Mouse (Mus musculus): Measurements from ENCODE around the gene Bcan. TPM values are rescaled to one million over a fixed set of nuclear protein-coding genes. Genes with fewer than 3 reads are reported as not detected.

The Bcan gene
- polyA plus RNA-seq, 1 experiment from 2014 or later, result 0.06 TPM

DNA sequence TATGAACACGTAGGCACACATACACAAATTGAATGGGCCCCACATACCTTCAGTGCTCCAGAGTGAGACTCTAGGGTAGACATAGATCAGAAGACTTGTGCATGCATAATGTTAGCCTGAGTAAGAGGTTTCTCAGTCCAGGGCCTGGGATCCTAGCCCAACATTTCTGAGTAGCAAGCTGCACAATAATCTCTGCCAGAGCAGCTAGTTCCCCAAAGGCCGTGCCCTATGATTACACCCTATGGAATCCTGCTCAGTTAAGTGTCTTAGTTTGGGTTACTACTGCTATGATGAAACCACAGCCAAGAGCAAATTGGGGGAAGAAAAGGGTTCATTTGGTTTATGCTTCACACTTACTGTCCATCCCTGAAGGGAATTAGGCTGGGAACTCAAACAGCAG, 57.6 kb downstream of the Bcan start:
- WGBS, result 89% methylated on average over 2 of the region's 2 CpGs
- H3K4me2 ChIP-seq (ENCODE audit: low read depth, low read length), result no peak overlapping the region
- no peak for DNase-seq (ENCODE audit: low spot score)
- H3K27me3 ChIP-seq (ENCODE audit: control insufficient read depth, insufficient read depth, low read length), result no peaks in the 10 kb centered on the region
- no peak for ATAC-seq (replicated peaks; ENCODE audit: insufficient number of reproducible peaks, low FRiP score, low TSS enrichment, low read depth)
- H3K4me3 ChIP-seq (ENCODE audit: low read depth, low read length), result no peak overlapping the region
- no peak overlapping the region for H3K9ac ChIP-seq (replicated peaks; ENCODE audit: low read length)
- peaks cover 9% of the 10 kb centered on the region for H3K36me3 ChIP-seq (replicated peaks; ENCODE audit: control insufficient read depth, insufficient read depth, low read depth, low read length)
- peaks cover 28% of the 10 kb centered on the region for H3K4me1 ChIP-seq (ENCODE audit: control insufficient read depth, insufficient read depth, low read length)
- H3K27ac ChIP-seq (replicated peaks; ENCODE audit: low read depth, low read length), result no peak overlapping the region
- no peaks in the 10 kb centered on the region for H3K9me3 ChIP-seq (replicated peaks; ENCODE audit: control insufficient read depth, low read length)

DNA sequence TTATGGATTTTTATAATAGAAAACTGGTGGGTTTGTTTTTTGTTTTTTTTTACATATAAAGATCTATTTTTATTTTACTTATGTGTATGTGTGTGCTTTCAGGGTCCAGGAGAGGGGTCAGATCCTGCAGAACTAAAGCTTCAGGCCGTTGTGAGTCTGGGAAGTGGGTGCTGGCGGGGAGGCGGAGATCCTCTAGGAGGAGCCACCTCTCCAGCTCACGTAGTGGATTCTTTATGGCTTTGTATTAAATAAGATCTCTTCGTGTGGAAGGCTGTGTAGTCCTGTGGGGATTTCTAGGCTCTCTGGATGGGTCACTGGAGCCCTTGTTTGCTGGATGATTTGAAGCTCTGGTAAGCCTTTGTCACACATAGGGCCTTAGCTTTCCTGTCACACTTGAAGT, 59.4 kb downstream of the Bcan start:
- no peak for DNase-seq (ENCODE audit: low spot score)
- Histone ChIP-seq H3K27ac (replicated peaks; ENCODE audit: low read depth, low read length) (no peak overlapping the region), H3K9ac (replicated peaks; ENCODE audit: low read length) (no peak overlapping the region), H3K4me2 (ENCODE audit: low read depth, low read length) (no peak overlapping the region), H3K4me1 (ENCODE audit: control insufficient read depth, insufficient read depth, low read length) (peaks cover 12% of the 10 kb centered on the region), H3K4me3 (ENCODE audit: low read depth, low read length) (no peak overlapping the region), H3K36me3 (replicated peaks; ENCODE audit: control insufficient read depth, insufficient read depth, low read depth, low read length) (peaks cover 9% of the 10 kb centered on the region), H3K27me3 (ENCODE audit: control insufficient read depth, insufficient read depth, low read length) (no peaks in the 10 kb centered on the region), H3K9me3 (replicated peaks; ENCODE audit: control insufficient read depth, low read length) (no peaks in the 10 kb centered on the region)
- ATAC-seq (replicated peaks; ENCODE audit: insufficient number of reproducible peaks, low FRiP score, low TSS enrichment, low read depth), result no peak
- 69% methylated on average over 5 of the region's 5 CpGs for WGBS

Other genes starting within 250 kb of the Bcan start
- 7.4 and 8.1 TPM in 2 replicates for gene Ntrk1, start 205.1 kb downstream of the Bcan start, polyA plus RNA-seq (2014; fragmentation: Nextera tagmentation; extraction: Ambion mirVana)
- gene Insrr, start 203.3 kb downstream of the Bcan start, polyA plus RNA-seq (2014; fragmentation: Nextera tagmentation; extraction: Ambion mirVana), result 0.86 and 0.94 TPM in 2 replicates
- gene Pear1, start 175.9 kb downstream of the Bcan start, polyA plus RNA-seq (2014; fragmentation: Nextera tagmentation; extraction: Ambion mirVana), result 4.4 and 7.7 TPM in 2 replicates
- gene Sh2d2a, start 153.5 kb downstream of the Bcan start, polyA plus RNA-seq (2014; fragmentation: Nextera tagmentation; extraction: Ambion mirVana), result not detected in 2 replicates
- gene Prcc, start 114.6 kb downstream of the Bcan start, polyA plus RNA-seq (2014; fragmentation: Nextera tagmentation; extraction: Ambion mirVana), result 21.5 and 21.7 TPM in 2 replicates
- gene Hdgf, start 93.9 kb downstream of the Bcan start, polyA plus RNA-seq (2014; fragmentation: Nextera tagmentation; extraction: Ambion mirVana), result 269 and 289 TPM in 2 replicates
- gene Mrpl24, start 80.7 kb downstream of the Bcan start, polyA plus RNA-seq (2014; fragmentation: Nextera tagmentation; extraction: Ambion mirVana), result 73.6 and 79.3 TPM in 2 replicates
- 51.5 and 52.3 TPM in 2 replicates for gene Isg20l2, start 69.9 kb downstream of the Bcan start, polyA plus RNA-seq (2014; fragmentation: Nextera tagmentation; extraction: Ambion mirVana)
- gene Rrnad1, start 69.5 kb downstream of the Bcan start, polyA plus RNA-seq (2014; fragmentation: Nextera tagmentation; extraction: Ambion mirVana), result 13.5 and 16.0 TPM in 2 replicates
- 626 and 642 TPM in 2 replicates for gene Crabp2, start 51.6 kb downstream of the Bcan start, polyA plus RNA-seq (2014; fragmentation: Nextera tagmentation; extraction: Ambion mirVana)
- 15.1 and 16.2 TPM in 2 replicates for gene Nes, start 29.2 kb downstream of the Bcan start, polyA plus RNA-seq (2014; fragmentation: Nextera tagmentation; extraction: Ambion mirVana)
- 0.32 TPM in 1 of 2 replicates, not detected in the other for gene Hapln2, start 27.4 kb upstream of the Bcan start, polyA plus RNA-seq (2014; fragmentation: Nextera tagmentation; extraction: Ambion mirVana)
- 34.7 and 37.8 TPM in 2 replicates for gene Gpatch4, start 42.9 kb upstream of the Bcan start, polyA plus RNA-seq (2014; fragmentation: Nextera tagmentation; extraction: Ambion mirVana)
- 157 and 169 TPM in 2 replicates for gene Naxe, start 58.3 kb upstream of the Bcan start, polyA plus RNA-seq (2014; fragmentation: Nextera tagmentation; extraction: Ambion mirVana)
- gene Ttc24, start 78.1 kb upstream of the Bcan start, polyA plus RNA-seq (2014; fragmentation: Nextera tagmentation; extraction: Ambion mirVana), result 0.08 and 0.11 TPM in 2 replicates
- gene Iqgap3, start 81.7 kb upstream of the Bcan start, polyA plus RNA-seq (2014; fragmentation: Nextera tagmentation; extraction: Ambion mirVana), result 17.8 and 18.1 TPM in 2 replicates
- 11.5 and 12.5 TPM in 2 replicates for gene Mef2d, start 142.1 kb upstream of the Bcan start, polyA plus RNA-seq (2014; fragmentation: Nextera tagmentation; extraction: Ambion mirVana)